Mouse (Mus musculus): ENCODE measurements at regions not wholly inside any gene's neighbourhood (a gene's known extent, or its start where the extent isn't known, plus 50 kb on each side); places are given as distances from the start of the nearest gene placed in this dataset.
A peak's percentile ranks its signal among the peaks of the same experiment; 100 is the strongest.

- H3K9me3 ChIP-seq = no peaks in the 10 kb centered on the region
- no peaks in the 10 kb centered on the region for H3K36me3 ChIP-seq
- WGBS = 37% methylated on average over 9 of the region's 9 CpGs
- no peaks in the 10 kb centered on the region for H3K27me3 ChIP-seq (ENCODE audit: insufficient read depth, poor library complexity, severe bottlenecking)
- H3K4me3 ChIP-seq = no peak overlapping the region
- peak; percentile 86 for DNase-seq (ENCODE audit: low spot score)
- peak overlapping the region; percentile 66; the same call in 1 of the 2 replicates for H3K27ac ChIP-seq
- H3K4me1 ChIP-seq (replicated peaks) = no peaks in the 10 kb centered on the region
Measured at GRCm38 (mm10) chr8:93591608-93592301, 56.1 kb upstream of the Ces5a start.

GRCm38 (mm10) chr8:93592302-93592651, 56.6 kb upstream of the Ces5a start:
- Histone ChIP-seq H3K4me1 (replicated peaks) (no peaks in the 10 kb centered on the region), H3K27me3 (ENCODE audit: insufficient read depth, poor library complexity, severe bottlenecking) (no peaks in the 10 kb centered on the region), H3K9me3 (no peaks in the 10 kb centered on the region), H3K27ac (peak overlapping the region; percentile 66; the same call in 1 of the 2 replicates), H3K4me3 (no peak overlapping the region), H3K36me3 (no peaks in the 10 kb centered on the region)
- no peak for DNase-seq (ENCODE audit: low spot score)
- 17% methylated on average over 3 of the region's 3 CpGs for WGBS

GRCm38 (mm10) chr8:93598613-93599121, 63.0 kb upstream of the Ces5a start:
- H3K27me3 ChIP-seq (ENCODE audit: insufficient read depth, poor library complexity, severe bottlenecking) = no peaks in the 10 kb centered on the region
- WGBS = 66% methylated on average over 11 of the region's 11 CpGs
- no peaks in the 10 kb centered on the region for H3K36me3 ChIP-seq
- no peak overlapping the region for H3K27ac ChIP-seq
- no peak for DNase-seq (ENCODE audit: low spot score)
- no peaks in the 10 kb centered on the region for H3K9me3 ChIP-seq
- H3K4me3 ChIP-seq = no peak overlapping the region
- H3K4me1 ChIP-seq (replicated peaks) = peaks cover 13% of the 10 kb centered on the region; the same call in 1 of the 2 replicates

- WGBS = 78% methylated on average over 9 of the region's 9 CpGs
- Histone ChIP-seq H3K27ac (no peak overlapping the region), H3K27me3 (ENCODE audit: insufficient read depth, poor library complexity, severe bottlenecking) (no peaks in the 10 kb centered on the region), H3K4me3 (no peak overlapping the region), H3K36me3 (no peaks in the 10 kb centered on the region), H3K4me1 (replicated peaks) (peaks cover 13% of the 10 kb centered on the region; the same call in 1 of the 2 replicates), H3K9me3 (no peaks in the 10 kb centered on the region)
- no peak for DNase-seq (ENCODE audit: low spot score)
Measured at GRCm38 (mm10) chr8:93599306-93599705, 63.7 kb upstream of the Ces5a start.

GRCm38 (mm10) chr8:93599776-93600175, 64.1 kb upstream of the Ces5a start:
- H3K27me3 ChIP-seq (ENCODE audit: insufficient read depth, poor library complexity, severe bottlenecking) = no peaks in the 10 kb centered on the region
- no peaks in the 10 kb centered on the region for H3K9me3 ChIP-seq
- H3K4me3 ChIP-seq = no peak overlapping the region
- H3K27ac ChIP-seq = no peak overlapping the region
- peaks cover 13% of the 10 kb centered on the region; the same call in 1 of the 2 replicates for H3K4me1 ChIP-seq (replicated peaks)
- WGBS = 63% methylated on average over 8 of the region's 8 CpGs
- H3K36me3 ChIP-seq = no peaks in the 10 kb centered on the region
- peak; percentile 15 for DNase-seq (ENCODE audit: low spot score)

GRCm38 (mm10) chr8:93626807-93627526, 91.3 kb upstream of the Ces5a start:
- Histone ChIP-seq H3K4me3 (peak overlapping the region; percentile 24; the same call in 1 of the 2 replicates), H3K4me1 (replicated peaks) (peaks cover 14% of the 10 kb centered on the region), H3K36me3 (no peaks in the 10 kb centered on the region), H3K27ac (peak overlapping the region; percentile 75), H3K27me3 (ENCODE audit: insufficient read depth, poor library complexity, severe bottlenecking) (no peaks in the 10 kb centered on the region), H3K9me3 (no peaks in the 10 kb centered on the region)
- peak; percentile 32 for DNase-seq (ENCODE audit: low spot score)
- 19% methylated on average over 18 of the region's 18 CpGs for whole genome bisulfite sequencing

- Histone ChIP-seq H3K4me1 (replicated peaks) (peaks cover 14% of the 10 kb centered on the region), H3K27me3 (ENCODE audit: insufficient read depth, poor library complexity, severe bottlenecking) (no peaks in the 10 kb centered on the region), H3K9me3 (no peaks in the 10 kb centered on the region), H3K36me3 (no peaks in the 10 kb centered on the region), H3K27ac (no peak overlapping the region), H3K4me3 (no peak overlapping the region)
- WGBS = 71% methylated on average over 6 of the region's 6 CpGs
- no peak for DNase-seq (ENCODE audit: low spot score)
Measured at GRCm38 (mm10) chr8:93627626-93628025, 92.0 kb upstream of the Ces5a start.

- DNase-seq (ENCODE audit: low spot score) = no peak
- H3K27me3 ChIP-seq (ENCODE audit: insufficient read depth, poor library complexity, severe bottlenecking) = no peaks in the 10 kb centered on the region
- H3K27ac ChIP-seq = no peak overlapping the region
- 87% methylated on average over 8 of the region's 8 CpGs for WGBS
- no peaks in the 10 kb centered on the region for H3K36me3 ChIP-seq
- no peaks in the 10 kb centered on the region for H3K9me3 ChIP-seq
- no peaks in the 10 kb centered on the region for H3K4me1 ChIP-seq (replicated peaks)
- H3K4me3 ChIP-seq = no peak overlapping the region
Measured at GRCm38 (mm10) chr8:93632896-93633295, 97.3 kb upstream of the Ces5a start.

GRCm38 (mm10) chr8:93642770-93643169, 107.1 kb upstream of the Ces5a start:
- Histone ChIP-seq H3K9me3 (no peaks in the 10 kb centered on the region), H3K27me3 (ENCODE audit: insufficient read depth, poor library complexity, severe bottlenecking) (no peaks in the 10 kb centered on the region), H3K4me3 (no peak overlapping the region), H3K27ac (no peak overlapping the region), H3K4me1 (replicated peaks) (no peaks in the 10 kb centered on the region), H3K36me3 (no peaks in the 10 kb centered on the region)
- WGBS = 51% methylated on average over 2 of the region's 2 CpGs
- DNase-seq (ENCODE audit: low spot score) = no peak

- Histone ChIP-seq H3K4me3 (no peak overlapping the region), H3K4me1 (replicated peaks) (no peaks in the 10 kb centered on the region)
Measured at GRCm38 (mm10) chr8:93643471-93644215, 108.0 kb upstream of the Ces5a start.

GRCm38 (mm10) chr8:93653421-93653820, 117.8 kb upstream of the Ces5a start:
- Histone ChIP-seq H3K27ac (no peak overlapping the region), H3K4me3 (no peak overlapping the region), H3K27me3 (ENCODE audit: insufficient read depth, poor library complexity, severe bottlenecking) (no peaks in the 10 kb centered on the region), H3K9me3 (no peaks in the 10 kb centered on the region), H3K4me1 (replicated peaks) (no peaks in the 10 kb centered on the region), H3K36me3 (no peaks in the 10 kb centered on the region)
- no peak for DNase-seq (ENCODE audit: low spot score)
- WGBS = 92% methylated on average over 2 of the region's 2 CpGs

More at GRCm38 (mm10) chr8:93643471-93644215, 108.0 kb upstream of the Ces5a start:
- Histone ChIP-seq H3K27ac (no peak overlapping the region), H3K27me3 (ENCODE audit: insufficient read depth, poor library complexity, severe bottlenecking) (no peaks in the 10 kb centered on the region), H3K9me3 (no peaks in the 10 kb centered on the region), H3K36me3 (no peaks in the 10 kb centered on the region)
- WGBS = 88% methylated on average over 4 of the region's 4 CpGs
- DNase-seq (ENCODE audit: low spot score) = no peak

- no peaks in the 10 kb centered on the region for H3K9me3 ChIP-seq
- DNase-seq (ENCODE audit: low spot score) = no peak
- H3K4me1 ChIP-seq (replicated peaks) = no peaks in the 10 kb centered on the region
- no peak overlapping the region for H3K4me3 ChIP-seq
- no peak overlapping the region for H3K27ac ChIP-seq
- no peaks in the 10 kb centered on the region for H3K36me3 ChIP-seq
- WGBS = 75% methylated on average over 14 of the region's 14 CpGs
- H3K27me3 ChIP-seq (ENCODE audit: insufficient read depth, poor library complexity, severe bottlenecking) = no peaks in the 10 kb centered on the region
Measured at GRCm38 (mm10) chr8:93653913-93654705, 118.5 kb upstream of the Ces5a start.
